Mouse (Mus musculus): ENCODE measurements around the gene Zfp622. TPM values are rescaled to one million over a fixed set of nuclear protein-coding genes. Genes with fewer than 3 reads are reported as not detected.
"Not testable (repeated sequence)": the region's sequence is repeated elsewhere in the genome, so short reads cannot be mapped to it uniquely, and the experiment has no call there.

Zfp622 gene
- polyA plus RNA-seq, 1 experiment from 2014 or later, result 20.9 TPM

DNA sequence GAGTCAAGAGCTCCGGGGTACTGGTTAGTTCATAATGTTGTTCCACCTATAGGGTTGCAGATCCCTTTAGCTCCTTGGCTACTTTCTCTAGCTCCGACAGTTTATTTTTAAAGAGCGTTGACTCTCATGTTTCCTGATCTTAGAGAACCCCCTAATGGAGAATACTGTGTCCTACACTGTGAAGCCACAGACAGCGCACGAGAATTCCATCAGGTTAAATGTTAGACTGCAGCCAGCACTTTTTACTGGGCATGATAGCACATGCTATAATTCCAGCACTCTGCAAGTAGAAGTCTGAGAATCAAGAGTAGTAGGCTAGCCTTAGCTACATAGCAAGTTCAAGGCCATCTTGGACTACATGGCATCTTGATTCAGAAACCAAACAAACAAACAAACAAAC is 24.8 kb upstream of the Zfp622 start:
- H3K4me1 ChIP-seq (ENCODE audit: control insufficient read depth, insufficient read depth, low read length), result no peaks in the 10 kb centered on the region
- no peaks in the 10 kb centered on the region for H3K36me3 ChIP-seq (ENCODE audit: control insufficient read depth, insufficient read depth, low read length)
- H3K4me2 ChIP-seq (ENCODE audit: low read depth, low read length), result no peak overlapping the region
- H3K27me3 ChIP-seq (ENCODE audit: control insufficient read depth, insufficient read depth, low read length), result no peaks in the 10 kb centered on the region
- H3K4me3 ChIP-seq (replicated peaks; ENCODE audit: low read length), result no peak overlapping the region
- WGBS, result 11% methylated on average over 4 of the region's 5 CpGs
- no peak overlapping the region for H3K27ac ChIP-seq (ENCODE audit: low read length)
- ATAC-seq (ENCODE audit: insufficient read depth, low FRiP score), result peak; percentile 86
- no peak overlapping the region for H3K9ac ChIP-seq (ENCODE audit: low read length)
- H3K9me3 ChIP-seq (replicated peaks; ENCODE audit: control insufficient read depth, low read length), result no peaks in the 10 kb centered on the region

DNA sequence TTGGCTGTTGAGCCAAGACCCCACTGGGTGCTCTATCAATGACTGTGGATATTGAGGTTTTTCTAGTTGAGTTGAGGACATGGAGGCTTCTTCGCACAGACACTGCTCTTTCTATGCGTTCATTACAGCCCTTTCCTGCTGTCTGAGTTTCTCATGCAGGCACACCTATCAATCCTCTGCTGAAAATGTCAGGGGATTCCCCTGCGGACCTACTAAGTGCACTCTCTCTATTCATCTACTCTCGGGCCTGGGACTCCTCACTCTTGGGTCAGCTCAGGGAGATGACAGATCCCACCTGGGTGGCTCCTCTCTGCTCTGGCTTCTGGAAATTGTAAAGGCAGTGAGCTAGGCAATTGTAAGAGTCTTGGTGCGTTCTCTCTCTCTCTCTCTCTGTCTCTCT is 23.9 kb upstream of the Zfp622 start:
- H3K4me2 ChIP-seq (ENCODE audit: low read depth, low read length), result no peak overlapping the region
- no peak overlapping the region for H3K4me3 ChIP-seq (replicated peaks; ENCODE audit: low read length)
- H3K36me3 ChIP-seq (ENCODE audit: control insufficient read depth, insufficient read depth, low read length), result no peaks in the 10 kb centered on the region
- WGBS, result 86% methylated on average over 5 of the region's 5 CpGs
- no peak for ATAC-seq (ENCODE audit: insufficient read depth, low FRiP score)
- no peaks in the 10 kb centered on the region for H3K27me3 ChIP-seq (ENCODE audit: control insufficient read depth, insufficient read depth, low read length)
- no peaks in the 10 kb centered on the region for H3K9me3 ChIP-seq (replicated peaks; ENCODE audit: control insufficient read depth, low read length)
- no peaks in the 10 kb centered on the region for H3K4me1 ChIP-seq (ENCODE audit: control insufficient read depth, insufficient read depth, low read length)
- no peak overlapping the region for H3K9ac ChIP-seq (ENCODE audit: low read length)
- H3K27ac ChIP-seq (ENCODE audit: low read length), result no peak overlapping the region

DNA sequence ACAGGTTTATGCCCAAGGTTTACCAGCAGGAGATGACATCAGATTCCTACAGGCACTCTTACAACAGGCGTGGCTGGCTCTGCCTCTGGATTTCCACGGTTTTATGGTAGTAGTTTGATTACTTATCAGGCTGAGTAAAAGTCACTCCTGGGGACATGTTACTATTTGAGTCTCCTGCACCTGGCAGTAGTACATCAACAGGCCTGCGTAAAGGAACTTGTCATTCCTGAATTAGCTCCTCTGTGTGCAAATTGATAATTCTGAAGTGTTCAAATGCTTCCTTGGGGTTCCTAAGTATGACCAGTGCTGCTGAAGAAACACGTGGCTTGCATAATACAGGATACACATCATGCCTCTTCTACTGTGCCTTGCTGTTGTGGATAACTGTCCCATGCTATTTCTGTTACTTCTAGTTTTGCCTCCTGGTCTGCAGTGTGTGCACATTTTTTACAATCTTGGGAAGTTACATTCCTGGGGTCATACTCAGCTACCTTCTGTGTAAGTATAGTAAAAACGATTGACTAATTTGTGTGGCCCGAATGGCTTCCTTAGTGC is 17.9 kb upstream of the Zfp622 start:
- no peak for ATAC-seq (ENCODE audit: insufficient read depth, low FRiP score)
- WGBS, result 63% methylated on average over 6 of the region's 6 CpGs
- Histone ChIP-seq H3K4me3 (replicated peaks; ENCODE audit: low read length) (no peak overlapping the region), H3K9me3 (replicated peaks; ENCODE audit: control insufficient read depth, low read length) (no peaks in the 10 kb centered on the region), H3K36me3 (ENCODE audit: control insufficient read depth, insufficient read depth, low read length) (no peaks in the 10 kb centered on the region), H3K27me3 (ENCODE audit: control insufficient read depth, insufficient read depth, low read length) (no peaks in the 10 kb centered on the region), H3K4me1 (ENCODE audit: control insufficient read depth, insufficient read depth, low read length) (no peaks in the 10 kb centered on the region), H3K4me2 (ENCODE audit: low read depth, low read length) (no peak overlapping the region), H3K27ac (ENCODE audit: low read length) (no peak overlapping the region), H3K9ac (ENCODE audit: low read length) (no peak overlapping the region)

DNA sequence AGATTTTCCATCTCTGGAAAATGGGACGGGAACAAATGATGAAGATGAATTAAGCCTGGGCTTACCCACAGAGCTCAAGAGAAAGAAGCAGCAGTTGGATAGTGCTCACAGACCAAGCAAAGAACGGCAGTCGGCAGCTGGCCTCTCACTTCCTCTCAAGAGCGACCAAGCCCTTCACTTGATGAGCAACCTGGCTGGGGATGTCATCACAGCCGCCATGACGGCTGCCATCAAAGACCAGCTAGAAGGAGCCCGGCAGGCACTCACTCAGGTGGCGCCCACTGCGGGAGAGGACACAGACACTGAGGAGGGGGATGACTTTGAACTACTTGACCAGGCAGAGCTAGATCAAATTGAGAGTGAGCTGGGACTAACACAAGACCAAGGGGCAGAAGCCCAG is 12.6 kb upstream of the Zfp622 start:
- H3K4me2 ChIP-seq (ENCODE audit: low read depth, low read length), result no peak overlapping the region
- no peaks in the 10 kb centered on the region for H3K9me3 ChIP-seq (replicated peaks; ENCODE audit: control insufficient read depth, low read length)
- no peak overlapping the region for H3K4me3 ChIP-seq (replicated peaks; ENCODE audit: low read length)
- no peak overlapping the region for H3K9ac ChIP-seq (ENCODE audit: low read length)
- no peak overlapping the region for H3K27ac ChIP-seq (ENCODE audit: low read length)
- no peaks in the 10 kb centered on the region for H3K4me1 ChIP-seq (ENCODE audit: control insufficient read depth, insufficient read depth, low read length)
- 82% methylated on average over 9 of the region's 9 CpGs for WGBS
- ATAC-seq (ENCODE audit: insufficient read depth, low FRiP score), result no peak
- no peaks in the 10 kb centered on the region for H3K27me3 ChIP-seq (ENCODE audit: control insufficient read depth, insufficient read depth, low read length)
- no peaks in the 10 kb centered on the region for H3K36me3 ChIP-seq (ENCODE audit: control insufficient read depth, insufficient read depth, low read length)

DNA sequence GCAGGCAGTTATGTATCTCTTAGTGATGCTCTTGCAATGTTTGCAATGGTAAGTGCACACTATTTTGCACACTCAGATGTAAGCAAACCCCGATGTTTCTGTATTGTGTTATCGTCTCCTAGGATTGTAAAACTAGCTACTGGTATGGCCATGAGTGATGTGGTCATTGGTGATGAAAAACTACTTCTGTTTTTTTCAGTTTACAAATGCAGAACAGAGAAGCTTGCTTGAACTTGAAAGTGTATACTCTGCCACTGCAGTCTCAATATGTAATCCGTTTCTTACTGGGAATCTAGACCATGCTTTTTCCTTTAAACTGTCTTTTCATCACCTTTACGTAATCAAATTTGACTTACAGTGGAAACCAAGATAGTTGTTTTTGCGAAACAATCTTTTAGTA is 11.4 kb upstream of the Zfp622 start:
- no peak for ATAC-seq (ENCODE audit: insufficient read depth, low FRiP score)
- Histone ChIP-seq H3K4me2 (ENCODE audit: low read depth, low read length) (no peak overlapping the region), H3K27me3 (ENCODE audit: control insufficient read depth, insufficient read depth, low read length) (no peaks in the 10 kb centered on the region), H3K4me1 (ENCODE audit: control insufficient read depth, insufficient read depth, low read length) (no peaks in the 10 kb centered on the region), H3K27ac (ENCODE audit: low read length) (no peak overlapping the region), H3K36me3 (ENCODE audit: control insufficient read depth, insufficient read depth, low read length) (no peaks in the 10 kb centered on the region), H3K9me3 (replicated peaks; ENCODE audit: control insufficient read depth, low read length) (no peaks in the 10 kb centered on the region), H3K9ac (ENCODE audit: low read length) (no peak overlapping the region), H3K4me3 (replicated peaks; ENCODE audit: low read length) (no peak overlapping the region)
- 79% methylated on average over 5 of the region's 5 CpGs for WGBS

DNA sequence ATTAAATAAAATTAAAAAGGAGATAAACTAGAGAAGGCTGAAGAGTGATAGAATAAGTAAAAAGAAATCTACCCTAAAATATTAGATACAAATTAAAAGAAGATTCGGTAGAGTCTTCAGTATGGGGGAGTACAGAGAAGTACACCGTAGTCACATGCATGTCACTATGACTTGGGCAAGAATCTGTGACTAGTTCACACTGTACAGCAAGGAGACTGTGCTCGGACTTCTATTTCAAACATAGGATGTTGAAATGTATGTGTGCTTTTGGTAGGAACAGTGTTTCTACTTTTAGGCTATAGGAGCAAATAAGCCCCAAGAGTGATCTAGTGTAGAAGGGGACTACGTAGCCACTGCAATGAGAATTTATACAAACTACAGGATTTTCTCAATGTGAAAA is 9.8 kb upstream of the Zfp622 start:
- Histone ChIP-seq H3K9me3 (replicated peaks; ENCODE audit: control insufficient read depth, low read length) (no peaks in the 10 kb centered on the region), H3K36me3 (ENCODE audit: control insufficient read depth, insufficient read depth, low read length) (no peaks in the 10 kb centered on the region), H3K4me3 (replicated peaks; ENCODE audit: low read length) (no peak overlapping the region), H3K9ac (ENCODE audit: low read length) (no peak overlapping the region), H3K27ac (ENCODE audit: low read length) (no peak overlapping the region), H3K4me1 (ENCODE audit: control insufficient read depth, insufficient read depth, low read length) (no peaks in the 10 kb centered on the region), H3K4me2 (ENCODE audit: low read depth, low read length) (no peak overlapping the region), H3K27me3 (ENCODE audit: control insufficient read depth, insufficient read depth, low read length) (no peaks in the 10 kb centered on the region)
- no peak for ATAC-seq (ENCODE audit: insufficient read depth, low FRiP score)
- WGBS, result 87% methylated on average over 4 of the region's 4 CpGs

DNA sequence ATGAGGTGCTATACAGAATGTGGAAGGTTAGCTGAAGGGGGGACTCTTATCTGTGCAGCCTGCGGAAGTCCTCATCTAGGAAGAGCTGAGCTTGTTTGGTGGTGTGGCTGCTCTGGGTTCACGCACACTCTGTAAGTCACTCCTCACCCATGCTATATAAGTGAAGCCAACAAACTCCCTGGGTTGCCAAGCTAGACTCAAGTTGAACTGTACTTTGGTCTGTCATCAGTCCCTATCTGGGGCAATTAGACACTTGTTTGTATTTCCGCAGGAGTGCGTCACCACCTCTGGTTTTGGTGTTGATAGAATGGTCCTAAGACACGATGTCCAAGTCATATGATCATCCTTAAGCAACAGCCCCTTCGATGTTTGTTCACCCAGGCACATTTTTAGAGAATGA is 8.4 kb upstream of the Zfp622 start:
- Histone ChIP-seq H3K4me3 (replicated peaks; ENCODE audit: low read length) (no peak overlapping the region), H3K4me1 (ENCODE audit: control insufficient read depth, insufficient read depth, low read length) (no peaks in the 10 kb centered on the region), H3K36me3 (ENCODE audit: control insufficient read depth, insufficient read depth, low read length) (no peaks in the 10 kb centered on the region), H3K27me3 (ENCODE audit: control insufficient read depth, insufficient read depth, low read length) (no peaks in the 10 kb centered on the region), H3K27ac (ENCODE audit: low read length) (no peak overlapping the region), H3K9ac (ENCODE audit: low read length) (no peak overlapping the region), H3K9me3 (replicated peaks; ENCODE audit: control insufficient read depth, low read length) (no peaks in the 10 kb centered on the region), H3K4me2 (ENCODE audit: low read depth, low read length) (no peak overlapping the region)
- WGBS, result 90% methylated on average over 6 of the region's 6 CpGs
- ATAC-seq (ENCODE audit: insufficient read depth, low FRiP score), result no peak; the same call in 1 of the 2 replicates

DNA sequence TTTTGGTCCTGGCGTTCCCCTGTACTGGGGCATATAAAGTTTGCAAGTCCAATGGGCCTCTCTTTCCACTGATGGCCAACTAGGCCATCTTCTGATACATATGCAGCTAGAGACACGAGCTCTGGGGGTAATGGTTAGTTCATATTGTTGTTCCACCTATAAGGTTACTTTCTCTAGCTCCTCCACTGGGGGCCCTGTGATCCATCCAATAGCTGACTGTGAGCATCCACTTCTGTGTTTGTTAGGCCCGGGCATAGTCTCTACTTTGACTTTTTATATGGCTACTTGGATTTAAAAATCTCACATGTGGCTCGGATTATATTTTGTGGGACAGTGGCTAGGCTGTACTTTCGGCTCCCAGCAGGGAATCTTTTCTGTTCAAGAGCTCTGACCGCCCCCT is 552 bp upstream of the Zfp622 start:
- Histone ChIP-seq H3K4me2 (ENCODE audit: low read depth, low read length) (peak overlapping the region; percentile 48), H3K4me3 (replicated peaks; ENCODE audit: low read length) (peak overlapping the region; percentile 99), H3K27ac (ENCODE audit: low read length) (peak overlapping the region; percentile 95), H3K4me1 (ENCODE audit: control insufficient read depth, insufficient read depth, low read length) (peaks cover 14% of the 10 kb centered on the region), H3K9ac (ENCODE audit: low read length) (peak overlapping the region; percentile 67)
- not testable (repeated sequence) for H3K27me3 ChIP-seq (ENCODE audit: control insufficient read depth, insufficient read depth, low read length); H3K9me3 ChIP-seq (replicated peaks; ENCODE audit: control insufficient read depth, low read length); H3K36me3 ChIP-seq (ENCODE audit: control insufficient read depth, insufficient read depth, low read length)
- peak; percentile 5; the same call in 1 of the 2 replicates for ATAC-seq (ENCODE audit: insufficient read depth, low FRiP score)
- WGBS, result 19% methylated on average over 6 of the region's 6 CpGs

DNA sequence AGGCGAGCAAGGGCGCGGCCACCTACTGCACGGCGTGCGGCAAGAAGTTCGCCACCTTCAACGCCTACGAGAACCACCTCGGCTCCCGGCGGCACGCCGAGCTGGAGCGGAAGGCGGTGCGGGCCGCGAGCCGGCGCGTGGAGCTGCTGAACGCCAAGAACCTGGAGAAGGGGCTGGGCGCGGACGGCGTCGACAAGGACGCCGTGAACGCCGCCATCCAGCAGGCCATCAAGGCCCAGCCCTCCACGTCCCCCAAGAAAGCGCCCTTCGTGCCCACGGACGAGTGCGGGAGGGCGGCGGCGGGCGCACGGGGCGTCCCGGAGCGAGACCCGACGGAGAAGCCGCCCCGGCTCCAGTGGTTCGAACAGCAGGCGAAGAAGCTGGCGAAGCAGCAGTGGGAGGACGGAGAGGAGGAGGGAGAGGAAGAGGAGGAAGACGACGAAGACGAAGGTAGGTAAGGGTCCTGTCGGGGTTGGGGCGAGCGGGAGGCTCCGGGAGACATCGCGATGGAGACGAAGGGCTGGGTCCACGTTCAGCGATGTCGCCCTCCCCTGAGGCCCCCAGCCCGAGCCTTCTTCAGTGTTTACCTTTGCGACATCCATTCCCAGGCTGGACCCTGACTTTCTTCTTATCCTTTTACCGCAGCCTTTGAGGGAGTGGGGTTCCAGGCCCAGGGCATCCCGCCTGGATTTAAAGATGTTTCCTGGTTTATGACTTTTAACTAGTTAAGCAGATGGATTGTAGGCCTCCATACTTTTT is 747 bp downstream of the Zfp622 start:
- no peaks in the 10 kb centered on the region for H3K9me3 ChIP-seq (replicated peaks; ENCODE audit: control insufficient read depth, low read length)
- under 1% methylated on average over 71 of the region's 71 CpGs for WGBS
- H3K4me2 ChIP-seq (ENCODE audit: low read depth, low read length), result peak overlapping the region; percentile 92
- H3K27me3 ChIP-seq (ENCODE audit: control insufficient read depth, insufficient read depth, low read length), result no peaks in the 10 kb centered on the region
- H3K27ac ChIP-seq (ENCODE audit: low read length), result peak overlapping the region; percentile 95
- H3K4me3 ChIP-seq (replicated peaks; ENCODE audit: low read length), result peak overlapping the region; percentile 99
- H3K4me1 ChIP-seq (ENCODE audit: control insufficient read depth, insufficient read depth, low read length), result peaks cover 14% of the 10 kb centered on the region
- peak overlapping the region; percentile 97 for H3K9ac ChIP-seq (ENCODE audit: low read length)
- no peak for ATAC-seq (ENCODE audit: insufficient read depth, low FRiP score)
- H3K36me3 ChIP-seq (ENCODE audit: control insufficient read depth, insufficient read depth, low read length), result peaks cover 4% of the 10 kb centered on the region; the same call in 1 of the 2 replicates
